Mouse (Mus musculus): ENCODE results near the gene Smim14.
"Not testable (repeated sequence)": the region's sequence is repeated elsewhere in the genome, so short reads cannot be mapped to it uniquely, and the experiment has no call there.

The Smim14 gene

DNA sequence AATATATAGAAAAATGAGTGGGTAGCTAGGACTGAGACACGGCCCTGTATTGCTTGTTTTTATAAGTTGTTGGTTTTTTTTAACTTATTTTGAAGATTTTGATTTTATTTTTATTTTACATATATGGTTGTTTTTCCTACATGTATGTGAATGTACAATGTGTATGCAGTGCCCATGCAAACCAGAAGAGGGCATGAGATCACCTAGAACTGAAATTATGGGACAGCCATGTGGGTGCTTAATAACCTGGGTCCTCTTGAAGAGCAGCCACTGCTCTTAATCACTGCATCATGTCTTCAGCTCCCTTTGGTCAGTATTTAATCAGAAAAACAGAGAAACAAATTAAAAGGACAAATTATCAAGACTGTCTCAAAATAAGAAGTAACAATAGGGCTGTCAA, 15.2 kb downstream of the Smim14 start:
- DNase-seq (ENCODE audit: low spot score), result no peak

DNA sequence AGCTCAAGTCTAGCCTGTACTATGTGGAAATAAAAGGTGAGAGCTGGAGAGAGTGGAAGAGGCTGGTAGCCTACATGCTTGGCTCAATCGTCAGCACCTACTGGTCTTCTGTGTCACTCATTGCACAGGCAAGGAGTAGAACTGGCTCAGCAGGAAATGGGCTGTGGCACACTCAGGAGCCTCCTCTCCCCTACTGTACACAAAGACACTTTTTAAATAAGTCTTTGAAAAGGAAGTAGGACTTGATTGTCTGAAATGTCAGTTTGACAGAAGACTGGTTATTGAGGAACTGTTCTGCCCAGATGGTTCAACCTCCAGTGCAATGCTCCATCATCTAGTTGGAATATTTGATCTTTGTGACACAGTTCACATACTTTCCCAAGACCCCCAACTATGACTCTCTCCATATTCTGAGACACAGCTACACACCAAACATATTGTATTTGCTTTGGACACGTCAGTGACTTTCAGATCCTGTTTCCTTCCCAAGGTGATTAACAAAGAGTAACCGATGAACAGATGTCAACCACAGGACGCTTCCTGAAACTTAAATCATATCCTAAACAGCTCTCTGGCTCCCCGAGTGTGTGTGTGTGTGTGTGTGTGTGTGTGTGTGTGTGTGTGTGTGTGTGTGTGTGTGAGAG, 22.2 kb downstream of the Smim14 start:
- DNase-seq (ENCODE audit: low spot score), result peak; percentile 37

DNA sequence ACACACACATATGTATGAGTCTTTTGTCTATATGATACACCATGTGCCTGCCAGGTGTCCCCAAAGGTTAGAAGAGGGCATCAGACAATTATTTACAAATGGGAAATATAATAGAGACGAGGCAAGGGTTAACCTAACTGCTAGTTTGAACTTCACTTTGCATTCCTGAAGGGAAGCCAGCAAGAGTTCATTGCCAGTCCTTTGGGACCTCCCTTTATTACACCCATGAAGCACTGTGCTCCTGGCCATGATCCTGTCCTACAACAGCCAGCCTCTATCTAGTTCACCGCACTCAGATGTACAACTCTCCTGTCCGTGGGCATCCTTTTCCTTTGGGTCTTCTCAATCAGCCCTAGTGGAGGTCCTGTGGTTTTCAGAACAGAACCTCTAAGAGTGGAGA, 23.5 kb downstream of the Smim14 start:
- no peak for DNase-seq (ENCODE audit: low spot score)

DNA sequence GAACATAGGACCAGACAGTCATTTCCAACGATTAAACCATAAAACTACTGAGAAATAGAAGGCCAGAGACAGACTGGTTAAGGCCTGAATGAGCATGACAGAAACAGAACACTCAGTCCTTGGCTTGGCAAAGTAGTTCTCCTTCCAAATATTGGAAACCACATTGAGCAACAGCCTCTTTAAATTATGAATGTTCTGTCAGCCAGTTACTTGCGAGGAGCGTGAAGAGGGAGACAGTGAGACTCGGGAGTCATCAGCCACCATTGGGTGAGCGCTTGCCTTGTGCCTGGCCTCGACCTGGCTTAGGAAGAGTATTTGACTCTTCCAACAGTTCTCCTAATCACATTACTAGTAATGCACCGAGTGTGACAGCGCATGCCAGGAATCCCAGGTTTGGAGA, 28.6 kb downstream of the Smim14 start:
- peak; percentile 49 for DNase-seq (ENCODE audit: low spot score)

DNA sequence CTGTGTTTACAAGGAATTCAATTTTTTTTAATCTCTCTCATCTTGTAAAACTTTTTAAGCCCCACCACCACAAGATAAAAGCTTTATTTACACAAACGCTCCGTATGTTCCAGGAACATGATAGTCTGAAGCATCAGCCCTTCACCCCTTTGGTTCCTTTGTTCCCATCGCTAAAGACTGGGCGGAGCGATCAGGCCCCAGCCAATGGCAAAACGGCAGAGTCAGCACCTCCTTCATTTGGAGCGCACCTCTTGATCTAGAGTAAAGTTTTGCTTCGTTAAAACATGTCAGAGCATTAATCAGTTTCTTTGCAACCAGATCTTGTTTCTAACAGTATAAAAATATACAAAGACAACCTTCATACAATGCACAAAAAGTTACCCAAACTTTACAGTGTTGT, 31.2 kb downstream of the Smim14 start:
- DNase-seq (ENCODE audit: low spot score), result no peak

DNA sequence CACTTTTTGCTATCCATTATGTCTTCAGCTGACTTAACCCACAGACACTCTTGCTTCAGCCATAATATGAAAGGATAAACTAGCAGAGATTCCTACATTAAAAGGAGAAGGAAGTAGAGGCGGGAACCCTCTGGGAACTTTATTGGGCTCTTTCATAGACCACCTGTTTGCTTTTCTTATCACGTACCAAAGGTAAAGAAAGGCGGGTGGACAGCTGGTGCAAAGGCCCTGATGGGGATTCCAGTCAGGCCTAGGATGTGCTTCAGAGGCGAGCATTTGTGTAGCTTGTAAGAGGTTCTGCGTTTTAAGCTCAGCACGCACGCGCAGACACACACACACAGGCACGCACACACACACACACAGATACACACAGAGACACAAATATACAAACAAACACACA, 35.6 kb downstream of the Smim14 start:
- DNase-seq (ENCODE audit: low spot score), result no peak

DNA sequence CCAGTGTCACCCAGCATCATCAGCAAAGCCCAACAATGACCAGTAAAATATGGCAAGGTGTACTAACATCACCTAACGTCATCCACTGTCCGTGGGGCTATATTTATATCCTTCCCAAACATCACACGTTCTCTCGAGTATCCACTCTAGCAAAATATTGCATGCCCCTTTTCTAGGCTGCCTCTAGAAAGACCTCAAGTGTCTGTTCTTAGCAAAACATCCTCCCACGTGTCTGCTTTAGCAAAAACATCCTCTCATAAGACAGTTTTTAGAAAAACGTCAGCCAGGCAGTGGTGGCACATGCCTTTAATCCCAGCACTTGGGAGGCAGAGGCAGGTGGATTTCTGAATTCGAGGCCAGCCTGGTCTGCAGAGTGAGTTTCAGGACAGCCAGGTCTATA, 36.8 kb downstream of the Smim14 start:
- no peak for DNase-seq (ENCODE audit: low spot score)

DNA sequence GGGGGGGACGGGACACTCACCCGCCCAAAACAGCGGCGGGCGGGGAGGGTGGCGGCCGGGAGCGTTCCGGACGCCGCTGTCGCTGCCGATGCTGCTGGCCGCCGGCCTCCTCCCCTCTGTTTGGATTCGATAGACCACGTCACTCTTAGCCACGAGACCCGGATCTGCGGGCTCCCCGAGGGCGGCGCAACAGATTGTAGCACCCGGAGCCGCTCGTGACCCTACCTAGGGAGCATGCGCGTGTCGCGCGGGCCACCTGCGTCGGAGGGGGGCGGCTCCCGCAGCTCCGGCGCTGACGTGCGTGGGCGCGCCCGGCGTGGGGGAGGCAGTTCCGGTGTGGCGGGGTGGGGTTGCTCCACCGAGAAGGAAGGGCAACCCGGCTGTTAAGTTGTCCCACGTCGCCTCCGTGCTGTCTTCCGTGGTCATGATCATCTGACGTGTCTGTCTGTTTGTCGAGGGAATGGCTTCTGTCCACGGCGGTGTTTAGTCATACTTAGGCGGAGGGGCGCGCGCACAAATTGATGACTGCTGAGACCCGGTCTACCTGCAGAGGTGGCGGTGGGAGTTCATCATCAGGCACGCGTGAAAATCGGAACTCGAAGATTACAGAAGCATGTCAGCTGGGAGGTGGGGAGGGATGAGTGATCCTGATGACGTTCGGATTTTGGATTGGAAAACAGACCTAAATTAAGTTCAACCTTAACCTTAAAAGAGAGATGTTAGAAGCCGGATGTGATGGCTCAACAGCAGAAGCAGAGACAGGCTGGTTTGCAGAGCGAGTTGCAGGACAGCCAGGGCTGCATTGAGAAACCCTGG, 44.1 kb downstream of the Smim14 start, which contains the start of gene Gm43552:
Gm43552 (minus strand) TSS at position 118 of the 816 bp plus-strand sequence.
- DNase-seq (ENCODE audit: low spot score), result peak; percentile 98

DNA sequence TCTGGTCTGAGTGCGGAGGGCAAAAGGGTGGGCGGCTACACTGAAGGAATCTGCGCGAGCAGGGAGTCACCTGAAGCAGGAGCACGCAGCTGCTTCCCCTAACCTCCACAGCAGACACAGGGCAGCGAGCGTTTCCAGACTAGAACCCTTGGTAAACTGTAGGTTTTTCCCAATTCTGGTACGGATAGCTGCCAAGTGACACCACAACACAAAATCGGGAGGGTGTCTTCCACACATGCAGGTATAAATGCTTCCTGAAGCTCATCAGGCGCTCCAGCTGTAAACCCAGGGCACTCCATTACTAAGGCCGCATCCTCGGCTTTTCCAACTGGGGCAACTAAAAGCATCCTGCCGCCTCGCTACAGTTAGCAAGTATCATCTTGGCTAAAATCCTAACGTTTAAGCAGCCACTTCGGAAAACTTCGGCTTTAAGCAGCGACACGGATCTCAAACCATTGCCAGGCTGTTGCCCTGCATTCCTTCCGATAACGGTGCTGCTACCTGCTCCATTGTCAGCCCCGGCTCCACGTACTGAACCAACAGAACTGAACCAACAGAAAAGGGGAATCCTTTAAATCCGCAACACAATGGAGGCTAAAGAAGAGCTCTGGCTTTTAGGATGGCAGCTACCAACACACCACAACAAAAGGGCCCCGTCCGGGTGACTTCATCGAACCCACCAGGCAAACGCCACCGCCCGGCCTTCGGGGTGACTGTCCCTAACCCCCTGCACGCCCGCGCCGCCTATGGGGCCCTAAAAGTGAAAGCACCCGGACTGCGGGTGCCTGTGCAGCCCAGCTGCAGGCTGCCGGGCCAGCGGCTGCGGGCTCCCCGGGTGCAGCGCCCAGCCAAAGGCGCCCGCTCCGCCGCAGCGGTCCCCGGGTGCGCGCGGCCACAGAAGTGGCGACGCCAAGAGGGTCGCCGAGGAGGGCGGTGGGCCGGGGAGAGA, 44.9 kb downstream of the Smim14 start:
- DNase-seq (ENCODE audit: low spot score), result peak; percentile 75

DNA sequence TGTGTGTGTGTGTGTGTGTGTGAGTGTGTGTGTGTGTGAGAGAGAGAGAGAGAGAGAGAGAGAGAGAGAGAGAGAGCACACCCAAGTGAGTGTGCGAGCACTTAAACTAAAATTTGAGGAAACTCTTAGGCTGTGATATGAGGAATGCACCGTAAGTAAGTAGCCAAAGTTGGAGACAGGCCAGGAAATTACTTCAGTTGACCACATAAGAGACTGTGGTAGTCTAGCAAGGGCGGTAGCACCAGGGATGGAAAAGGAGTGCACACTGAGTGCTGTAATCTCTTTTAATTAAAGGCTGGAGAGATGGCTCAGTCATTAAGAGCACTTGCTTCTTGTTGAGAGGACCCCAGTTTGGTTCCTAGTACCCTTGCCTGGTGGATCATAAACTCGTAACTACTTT, 47.2 kb downstream of the Smim14 start:
- peak; percentile 85 for DNase-seq (ENCODE audit: low spot score)

DNA sequence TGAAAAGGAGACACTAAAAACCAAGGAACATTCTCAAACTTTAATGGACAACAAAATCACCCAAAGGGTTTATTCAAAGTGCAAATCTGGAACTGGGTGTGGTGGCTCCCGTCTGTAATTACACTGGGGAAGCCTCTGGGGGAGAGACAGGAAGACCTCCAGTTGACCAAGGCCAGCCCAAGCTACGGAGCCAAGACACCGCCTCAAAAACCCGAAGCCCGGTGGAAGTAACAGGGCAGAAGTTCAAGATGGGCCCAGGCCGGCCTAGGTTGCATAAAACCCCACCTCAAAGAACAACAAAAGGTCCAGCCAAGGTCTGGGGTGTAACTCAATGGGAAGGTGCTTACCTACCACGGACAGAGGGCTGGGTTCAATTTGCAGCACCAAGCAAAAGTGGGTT, 48.3 kb downstream of the Smim14 start:
- DNase-seq (ENCODE audit: low spot score), result no peak

DNA sequence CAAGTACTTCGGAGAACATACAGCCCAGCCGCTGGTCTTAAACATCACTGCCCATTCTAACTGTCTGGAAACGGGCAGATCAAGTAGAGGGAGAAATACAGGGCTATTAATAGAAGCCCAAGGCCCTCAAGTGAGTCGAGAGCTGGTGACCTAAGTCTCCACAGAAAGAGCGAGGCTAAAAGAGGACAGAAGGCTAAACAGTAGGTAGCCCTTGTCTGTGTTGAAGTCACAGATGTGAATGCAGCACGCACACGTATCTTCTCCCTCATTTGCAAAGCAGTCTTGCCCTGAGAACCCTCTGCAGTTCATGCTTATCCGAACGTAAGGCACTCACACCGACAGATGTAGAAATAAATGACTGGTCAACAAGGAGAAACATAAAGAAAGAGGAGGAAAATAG, 49.6 kb downstream of the Smim14 start:
- DNase-seq (ENCODE audit: low spot score), result peak; percentile 38

DNA sequence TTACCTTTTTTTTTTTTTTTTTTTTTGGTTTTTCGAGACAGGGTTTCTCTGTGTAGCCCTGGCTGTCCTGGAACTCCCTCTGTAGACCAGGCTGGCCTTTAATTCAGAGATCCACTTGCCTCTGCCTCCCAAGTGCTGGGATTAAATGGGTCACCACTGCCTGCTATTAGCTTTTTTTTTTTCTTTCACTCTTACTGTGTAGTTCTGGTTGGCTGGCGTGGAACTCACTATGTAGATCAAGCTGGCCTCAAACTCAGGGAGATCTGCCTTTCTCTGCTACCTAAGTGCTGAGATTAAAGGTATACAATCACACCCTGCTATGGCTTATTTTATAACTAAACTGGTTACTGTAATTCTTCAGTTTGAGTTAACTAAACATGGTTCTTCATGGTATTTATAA, 50.5 kb downstream of the Smim14 start:
- no peak for DNase-seq (ENCODE audit: low spot score)

DNA sequence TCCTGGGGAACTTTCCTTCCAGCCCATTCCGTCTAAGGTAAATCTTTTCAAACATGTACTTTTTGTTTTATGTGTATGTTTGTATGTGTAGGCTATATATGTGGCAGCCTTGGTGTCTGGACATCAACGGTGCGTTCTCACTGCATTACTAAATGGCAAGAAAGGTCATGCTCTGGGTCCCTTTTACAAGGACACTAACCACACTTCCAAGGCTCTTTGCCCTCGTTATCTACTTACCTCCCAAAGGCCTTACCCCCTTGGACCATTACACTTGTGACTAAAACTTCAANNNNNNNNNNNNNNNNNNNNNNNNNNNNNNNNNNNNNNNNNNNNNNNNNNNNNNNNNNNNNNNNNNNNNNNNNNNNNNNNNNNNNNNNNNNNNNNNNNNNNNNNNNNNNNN, 54.0 kb downstream of the Smim14 start:
- no peak for DNase-seq (ENCODE audit: low spot score)

DNA sequence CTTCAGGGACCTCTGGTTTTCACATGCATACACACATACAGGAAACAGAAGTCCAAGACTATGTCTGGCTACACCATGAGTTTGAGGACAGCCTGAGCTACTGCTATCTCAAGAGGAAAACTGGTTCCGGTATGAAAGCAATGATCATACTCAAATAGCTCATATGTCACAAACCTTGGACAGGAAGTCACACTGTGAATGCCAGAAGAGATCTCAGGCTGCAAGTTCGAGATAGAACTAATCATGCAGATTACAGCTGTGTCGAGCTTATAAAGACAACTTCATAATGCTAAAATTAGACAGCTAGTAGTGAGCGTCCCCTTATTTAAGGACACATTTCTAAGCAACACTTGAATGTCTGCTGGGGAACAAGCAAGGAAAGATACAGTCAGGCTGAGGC, 56.5 kb downstream of the Smim14 start:
- DNase-seq (ENCODE audit: low spot score), result no peak

DNA sequence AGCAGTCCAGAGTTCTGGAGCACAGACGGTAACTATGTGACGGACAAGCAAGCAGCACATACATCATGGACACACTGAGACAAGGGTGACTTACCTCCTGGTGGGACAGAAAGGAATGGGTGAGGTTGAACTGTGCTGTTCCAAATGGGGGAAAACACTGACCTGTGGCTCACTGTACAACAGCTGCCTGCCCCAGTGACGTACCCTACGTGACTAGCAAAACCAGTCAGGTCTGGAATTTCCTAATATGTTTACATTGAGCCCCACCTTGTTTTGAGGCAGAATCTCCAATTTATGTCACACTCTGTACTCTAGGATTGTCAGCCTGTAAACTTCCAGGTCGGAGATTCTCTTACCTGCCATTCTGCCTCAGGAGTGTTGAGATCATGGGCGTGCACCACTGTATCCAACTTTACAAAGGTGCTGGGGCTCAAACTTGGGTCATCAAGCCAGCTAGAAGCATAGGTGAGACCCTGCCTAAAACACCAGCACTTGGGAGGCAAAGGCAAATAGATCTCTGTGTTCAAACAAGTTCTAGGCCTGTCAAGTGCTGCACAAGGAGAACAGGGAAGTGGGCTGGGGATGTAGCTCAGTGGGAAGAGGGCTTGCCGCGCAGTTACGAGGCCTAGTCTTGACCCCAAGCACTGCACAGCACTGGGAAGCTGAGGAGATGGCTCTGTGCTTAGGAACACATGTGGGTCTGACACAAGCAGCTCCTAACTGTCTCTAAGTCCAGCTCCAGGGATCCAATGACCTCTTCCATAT, 57.1 kb downstream of the Smim14 start:
- DNase-seq (ENCODE audit: low spot score), result no peak

DNA sequence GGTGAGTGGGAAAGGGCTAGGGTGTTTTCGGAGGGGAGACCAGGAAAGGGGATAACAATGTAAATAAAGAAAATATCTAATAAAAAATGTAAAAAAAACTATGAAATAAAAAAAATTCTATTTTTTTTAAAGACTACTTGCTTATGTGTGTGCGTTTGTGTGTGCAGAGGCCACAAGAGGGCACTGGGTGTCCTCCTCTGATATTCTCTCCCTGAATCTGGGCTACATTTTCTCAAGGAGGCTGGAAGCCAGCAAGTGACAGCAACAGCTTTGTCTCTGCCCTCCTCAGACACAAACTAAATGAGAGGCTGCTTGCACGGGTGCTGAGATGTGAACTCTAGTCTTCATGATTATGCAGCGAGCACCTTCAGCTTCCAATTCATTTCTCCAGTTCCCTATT, 58.8 kb downstream of the Smim14 start:
- no peak for DNase-seq (ENCODE audit: low spot score)

DNA sequence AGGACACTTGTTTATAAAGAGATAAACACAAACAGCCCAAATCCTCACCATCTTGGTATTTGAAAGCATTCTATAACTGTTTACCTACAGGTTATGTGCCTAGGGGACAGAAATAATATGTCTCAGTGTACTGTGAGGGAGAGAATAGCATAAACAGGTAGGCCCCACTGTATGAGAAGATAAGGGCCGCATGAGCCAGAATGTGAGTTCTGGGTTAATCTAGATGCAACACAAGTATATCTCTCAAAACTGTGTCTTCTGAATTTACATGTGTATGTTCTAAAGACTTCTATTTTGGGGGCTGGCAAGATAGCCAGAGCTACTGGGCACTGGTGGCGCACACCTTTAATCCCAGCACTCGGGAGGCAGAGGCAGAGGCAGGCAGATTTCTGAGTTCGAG, 60.2 kb downstream of the Smim14 start:
- not testable (repeated sequence) for DNase-seq (ENCODE audit: low spot score)

DNA sequence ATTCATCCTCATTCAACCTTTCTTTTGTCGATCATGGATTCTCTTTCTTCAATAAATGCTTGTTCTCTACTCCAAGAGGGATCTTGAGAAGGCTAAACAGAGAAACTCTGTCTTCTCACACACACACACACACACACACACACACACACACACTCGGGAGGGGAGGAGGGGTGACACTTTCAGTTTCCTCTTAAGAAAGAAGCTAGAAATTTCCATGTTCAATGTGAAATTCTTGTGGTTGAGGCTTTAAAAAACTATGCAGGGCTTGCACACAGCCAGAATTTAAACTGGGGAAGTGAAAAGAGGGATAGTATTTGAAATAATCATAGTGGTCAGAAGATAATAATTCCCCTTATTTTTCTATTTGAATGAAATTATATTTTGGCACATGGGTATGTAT, 61.2 kb downstream of the Smim14 start:
- DNase-seq (ENCODE audit: low spot score), result no peak

DNA sequence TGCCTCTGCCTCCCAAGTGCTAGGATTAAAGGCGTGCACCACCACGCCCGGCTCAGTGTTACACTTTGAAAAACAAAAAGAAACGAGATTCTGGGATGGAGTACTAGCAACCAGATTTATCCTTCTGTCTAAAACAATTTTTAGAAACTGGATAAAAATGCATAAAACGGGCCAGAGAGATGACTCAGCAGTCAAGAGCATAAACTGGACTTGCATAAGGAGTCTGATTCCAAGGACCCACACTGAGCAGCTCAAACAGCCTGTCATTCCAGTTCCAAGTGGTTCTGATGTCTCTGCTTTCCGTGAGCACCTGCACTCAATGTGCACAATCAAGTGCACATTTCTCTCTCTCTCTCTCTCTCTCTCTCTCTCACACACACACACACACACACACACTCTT, 67.2 kb downstream of the Smim14 start:
- DNase-seq (ENCODE audit: low spot score), result no peak

DNA sequence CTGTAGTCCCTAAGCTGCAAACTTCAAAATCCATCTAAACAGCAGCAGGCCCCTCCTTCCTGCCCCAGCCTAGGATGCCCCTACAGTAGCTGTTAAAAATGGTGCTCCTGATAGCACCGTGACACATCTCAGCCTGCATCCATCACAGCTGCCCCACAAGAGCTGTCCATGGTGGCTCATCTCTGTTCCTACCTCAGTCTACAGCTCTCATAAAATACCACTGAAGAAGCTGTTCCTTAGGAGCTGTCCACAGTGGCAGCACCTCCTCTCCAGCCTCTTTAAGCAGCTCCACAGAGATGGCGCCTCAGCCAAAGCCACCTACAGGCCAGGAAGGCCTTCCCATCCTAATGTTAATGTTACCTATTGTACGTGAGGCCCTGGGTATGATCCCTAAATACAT, 70.1 kb downstream of the Smim14 start:
- DNase-seq (ENCODE audit: low spot score), result no peak

DNA sequence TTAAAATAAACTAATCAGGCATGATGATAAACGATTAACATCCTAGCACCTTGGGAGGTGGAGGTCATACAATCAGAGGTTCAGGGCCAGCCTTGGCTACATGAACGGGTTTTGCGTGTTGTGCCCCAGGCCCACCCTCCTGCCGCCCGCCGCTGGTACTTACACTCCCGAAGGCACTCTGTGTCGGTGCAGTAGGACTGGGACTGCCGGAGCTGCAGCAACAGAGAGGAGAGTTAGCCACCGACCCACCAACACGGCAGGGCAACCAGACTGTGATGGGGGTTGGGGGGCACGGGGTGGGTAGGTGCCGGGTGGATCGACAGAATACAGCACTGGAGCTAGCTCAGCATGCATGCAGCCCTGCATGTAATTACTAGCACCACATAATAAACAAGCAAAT, 76.6 kb downstream of the Smim14 start:
- no peak for DNase-seq (ENCODE audit: low spot score)
